ENCODE assay signal across 9 mouse cellular contexts in the genomic region with DNA sequence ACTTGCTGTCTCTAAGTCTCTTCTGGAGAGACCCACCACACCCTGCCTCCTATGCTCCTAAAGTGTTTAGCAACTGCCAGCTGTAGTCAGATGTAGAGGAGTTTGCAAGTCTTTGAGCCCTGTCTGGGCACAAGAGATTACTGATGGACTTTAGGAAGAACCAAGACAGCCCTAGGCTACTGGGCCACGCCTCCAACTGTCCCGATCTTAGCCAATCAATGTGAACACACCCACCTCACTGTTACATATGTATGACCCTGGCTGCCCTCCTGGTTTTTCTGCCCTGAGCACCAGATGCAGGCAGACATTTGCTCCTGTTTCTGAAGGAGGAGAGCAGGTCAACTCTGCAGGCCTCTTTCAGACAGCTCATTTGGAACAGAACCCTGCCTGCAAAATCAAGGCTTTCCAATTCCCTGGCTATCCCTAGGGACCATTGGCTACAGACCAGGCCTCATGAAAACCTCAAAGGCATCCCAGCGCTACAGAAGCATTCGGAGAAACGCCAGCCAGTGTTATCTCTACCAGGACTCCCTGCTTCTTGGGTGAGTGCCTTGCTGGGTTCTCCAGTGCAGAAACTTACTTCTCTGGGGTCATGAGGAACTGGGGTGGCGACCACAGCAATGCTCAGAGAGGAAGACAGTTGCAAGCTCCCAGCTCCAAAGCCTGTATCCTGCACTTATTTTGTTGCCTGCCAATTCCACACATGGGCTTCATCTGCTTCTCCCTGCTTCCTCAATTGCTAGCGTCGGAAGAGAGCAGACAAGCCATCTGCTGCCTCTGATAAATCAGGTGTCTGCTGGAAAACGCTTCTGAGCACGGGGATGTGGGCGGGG. TPM values are rescaled to one million over a fixed set of nuclear protein-coding genes. Genes with fewer than 3 reads are reported as not detected.
DNase-seq lines count a peak whose midpoint lies in the region; ATAC-seq and TF ChIP-seq lines count a peak whose summit lies in the region.
"Had no signal": no experiment of that assay in that cellular context is flagged by ENCODE, and none has a peak within 500 bp of the region (broad histone marks: within the 10 kb centered on the region; RNA-seq: fewer than 3 reads in every experiment).

Tmc3 (plus strand) TSS at position 289 of the 833 bp plus-strand sequence.

- H3K4me1 ChIP-seq in liver, postnatal 0 days (ENCODE audit: insufficient read depth), result no peaks in the 10 kb centered on the region
- 0 out of 2 replicates have a peak, but pooled peaks cover 3% of the 10 kb centered on the region for H3K4me1 ChIP-seq in kidney, embryonic 14.5 days (ENCODE audit: control insufficient read depth, insufficient read depth, low read length)
- peaks cover 8% of the 10 kb centered on the region for H3K4me1 ChIP-seq in limb, embryonic 10.5 days

- H3K27me3 ChIP-seq in liver, postnatal 0 days (ENCODE audit: insufficient read depth, low read length), result no peaks in the 10 kb centered on the region
- H3K27me3 ChIP-seq in kidney, embryonic 14.5 days (ENCODE audit: control insufficient read depth, insufficient read depth, low read length), result no peaks in the 10 kb centered on the region
- no peaks in the 10 kb centered on the region for H3K27me3 ChIP-seq in limb, embryonic 10.5 days (ENCODE audit: low read depth, poor library complexity, severe bottlenecking)

- no peak for ATAC-seq in liver, postnatal 0 days
- ATAC-seq in kidney, embryonic 14.5 days (ENCODE audit: low FRiP score, low TSS enrichment), result peak; percentile 70; the same call in 1 of the 2 replicates

- H3K4me3 ChIP-seq in liver, postnatal 0 days (ENCODE audit: low read depth, low read length), result no peak within 1 kb of the TSS
- no peak within 1 kb of the TSS for H3K4me3 ChIP-seq in kidney, embryonic 14.5 days (ENCODE audit: low read length)
- H3K4me3 ChIP-seq in limb, embryonic 10.5 days, result no peak within 1 kb of the TSS

- TF ChIP-seq EP300 in liver, postnatal 0 days (IDR thresholded peaks at IDR 0.05; ENCODE audit: low read depth), result no peak

- no peaks in the 10 kb centered on the region for H3K9me3 ChIP-seq in liver, postnatal 0 days (ENCODE audit: low read length)
- no peaks in the 10 kb centered on the region for H3K9me3 ChIP-seq in kidney, embryonic 14.5 days (ENCODE audit: control insufficient read depth, low read length)
- no peaks in the 10 kb centered on the region for H3K9me3 ChIP-seq in limb, embryonic 10.5 days (replicated peaks)

- intact Hi-C loops in gastrocnemius, postnatal 14 days (cut with DNase I; ENCODE audit: low total_unique reads), result no loop called here

- no peaks in the 10 kb centered on the region for H3K36me3 ChIP-seq in liver, postnatal 0 days (replicated peaks; ENCODE audit: insufficient read depth, low read length)
- no peaks in the 10 kb centered on the region for H3K36me3 ChIP-seq in kidney, embryonic 14.5 days (ENCODE audit: control insufficient read depth, insufficient read depth, low read length)
- no peaks in the 10 kb centered on the region for H3K36me3 ChIP-seq in limb, embryonic 10.5 days

- H3K27ac ChIP-seq in liver, postnatal 0 days (ENCODE audit: low read depth), result no peak within 1 kb of the TSS
- no peak within 1 kb of the TSS for H3K27ac ChIP-seq in kidney, embryonic 14.5 days (ENCODE audit: low read depth, low read length)
- peak within 1 kb of the TSS; percentile 25; the same call in 1 of the 2 replicates for H3K27ac ChIP-seq in limb, embryonic 10.5 days

- WGBS in liver, postnatal 0 days (ENCODE audit: insufficient replicate concordance), result 34% methylated on average over 11 of the region's 11 CpGs
- 33% methylated on average over 11 of the region's 11 CpGs for WGBS in kidney, embryonic 14.5 days
- 35% methylated on average over 11 of the region's 11 CpGs for WGBS in limb, embryonic 10.5 days

- H3K9ac ChIP-seq in liver, postnatal 0 days (replicated peaks), result no peak within 1 kb of the TSS
- no peak within 1 kb of the TSS for H3K9ac ChIP-seq in kidney, embryonic 14.5 days (ENCODE audit: low read depth, low read length)

- peak; percentile 34 for DNase-seq in liver
- no peak for DNase-seq in liver, postnatal 0 days
- DNase-seq in cerebellum, adult 8-10 months, result peak; percentile 60
- peak; percentile 43 for DNase-seq in gastrocnemius, postnatal 14 days
- DNase-seq in limb, embryonic 10.5 days (ENCODE audit: low spot score), result no peak
- DNase-seq in ovary, postnatal 10 days (ENCODE audit: low spot score), result peak; percentile 15
- no peak for DNase-seq in thymus, postnatal 0 days (ENCODE audit: low spot score)

- no peak within 1 kb of the TSS for H3K4me2 ChIP-seq in liver, postnatal 0 days (ENCODE audit: low read depth, low read length)
- H3K4me2 ChIP-seq in kidney, embryonic 14.5 days (replicated peaks; ENCODE audit: low read depth, low read length), result no peak within 1 kb of the TSS

- no peak for TF ChIP-seq CTCF in liver, postnatal 0 days (IDR thresholded peaks at IDR 0.05; ENCODE audit: low read depth)

RNA-seq across cellular contexts. Expression of gene Tmc3, which starts in this region (rescaled TPM):
- 0.09 and 0.21 TPM in 2 replicates for polyA plus RNA-seq in liver, postnatal 0 days (2015; fragmentation: Nextera tagmentation; extraction: Ambion mirVana)
- total RNA-seq in gastrocnemius, postnatal 14 days (2021), result under 1 TPM; 0.20 to 0.35 TPM
- 0.84 and 0.91 TPM in 2 replicates for polyA plus RNA-seq in kidney, embryonic 14.5 days (2014; fragmentation: Nextera tagmentation; extraction: Ambion mirVana)
- polyA plus RNA-seq in limb, embryonic 10.5 days (2016; fragmentation: Nextera tagmentation; extraction: Ambion mirVana), result 0.31 and 0.66 TPM in 2 replicates
- polyA plus RNA-seq in thymus, postnatal 0 days (2015; fragmentation: Nextera tagmentation; extraction: Ambion mirVana), result 1.8 and 2.0 TPM in 2 replicates
- total RNA-seq: MEL had no signal

Comparison
In these comparisons a context has a peak if more than half of its experiments do, and no peak if none do; other contexts are left out.
1. DNase-seq: peak in liver (single experiment), cerebellum, adult 8-10 months (single experiment) and ovary, postnatal 10 days (single experiment); none in liver, postnatal 0 days (single experiment), limb, embryonic 10.5 days (single experiment) and thymus, postnatal 0 days (single experiment).
2. Peak in DNase-seq in gastrocnemius, postnatal 14 days; RNA of the gene not detected or under 1 TPM.
3. Peak in ATAC-seq in kidney, embryonic 14.5 days; RNA of the gene not detected or under 1 TPM.